Mouse (Mus musculus) retina, embryonic 14.5 days (tissue): ENCODE data around the gene Ccdc124.

Experiments used
- DNase-seq: peaks from one replicate; pipeline ENCODE4 v3.0.0-alpha.2; 2015; ENCODE audit warnings: low spot score

The Ccdc124 gene

GRCm38 (mm10) chr8:70821399-70821962 is 52.3 kb downstream of the Ccdc124 start:
- DNase-seq, result peak; percentile 89

- DNase-seq, result peak; percentile 68
Measured at GRCm38 (mm10) chr8:70820101-70820935, 53.4 kb downstream of the Ccdc124 start.
